Mouse (Mus musculus) MEL (cell line): ENCODE results near the gene Slc32a1. TPM values are rescaled to one million over a fixed set of nuclear protein-coding genes. Genes with fewer than 3 reads are reported as not detected.

Experiments used
- DNase-seq: peaks from one replicate; pipeline ENCODE4 v3.0.0; 2011; ENCODE audit warnings: low read depth, low spot score
- H3K27ac ChIP-seq: 2 replicates; pipeline ENCODE4 v1.5.1; 2012; ENCODE audit warnings: low read depth, mild to moderate bottlenecking, control low read depth, low read length, moderate library complexity; ENCODE audit not compliant: control insufficient read depth
- H3K27me3 ChIP-seq, 2 experiments: fragments of 150-350 bp in 1 of 2; sonication (generic) in 1 of 2; 2 replicates each; pipeline ENCODE4 v1.6.1; 2012; ENCODE audit warnings: low read length in 2 of 2, mild to moderate bottlenecking in 2 of 2, improper control_type of control experiment in 1 of 2, moderate library complexity in 1 of 2; ENCODE audit not compliant: insufficient read depth in 2 of 2, control insufficient read depth in 1 of 2
- H3K36me3 ChIP-seq, 2 experiments: 2 replicates each; pipeline ENCODE4 v1.6.1; 2012 to 2014; ENCODE audit warnings: low read length in 2 of 2, improper control_type of control experiment in 1 of 2, inconsistent platforms in 1 of 2, mild to moderate bottlenecking in 1 of 2; ENCODE audit not compliant: insufficient read depth in 2 of 2, control insufficient read depth in 1 of 2
- H3K4me1 ChIP-seq, 2 experiments: fragments of 150-350 bp in 1 of 2; sonication (generic) in 1 of 2; 2 replicates each; pipeline ENCODE4 v1.6.1; 2012; ENCODE audit warnings: low read length in 2 of 2, improper control_type of control experiment in 1 of 2, mild to moderate bottlenecking in 1 of 2; ENCODE audit not compliant: insufficient read depth in 2 of 2, control insufficient read depth in 1 of 2
- H3K4me3 ChIP-seq, 2 experiments: fragments of 150-350 bp in 1 of 2; sonication (generic) in 1 of 2; 2 replicates each; pipeline ENCODE4 v1.5.1; 2012; ENCODE audit warnings: low read depth in 2 of 2, low read length in 2 of 2, mild to moderate bottlenecking in 2 of 2, moderate library complexity in 2 of 2, control low read depth in 1 of 2, improper control_type of control experiment in 1 of 2; ENCODE audit not compliant: control insufficient read depth in 1 of 2, insufficient read depth in 1 of 2
- H3K79me2 ChIP-seq: 2 replicates; pipeline ENCODE4 v1.6.1; 2012; ENCODE audit warnings: mild to moderate bottlenecking, low read length, moderate library complexity; ENCODE audit not compliant: control insufficient read depth, poor library complexity, insufficient read depth
- H3K9ac ChIP-seq: 2 replicates; pipeline ENCODE4 v1.6.1; 2012; ENCODE audit warnings: low read depth, mild to moderate bottlenecking, control low read depth, low read length, moderate library complexity; ENCODE audit not compliant: control insufficient read depth, poor library complexity, severe bottlenecking
- H3K9me3 ChIP-seq: fragments of 150-350 bp; sonication (generic); replicated peaks from 2 replicates; pipeline ENCODE4 v1.6.1; 2012; ENCODE audit warnings: mild to moderate bottlenecking, low read length, improper control_type of control experiment, moderate library complexity; ENCODE audit not compliant: insufficient read depth
- CHD1 ChIP-seq: IDR thresholded peaks from 2 replicates; pipeline ENCODE4 v1.6.1; 2012; ENCODE audit warnings: low read depth, mild to moderate bottlenecking, inconsistent platforms, low read length, improper control_type of control experiment
- CHD2 ChIP-seq: IDR thresholded peaks from 2 replicates; pipeline ENCODE4 v1.6.1; 2011; ENCODE audit warnings: low read length, improper control_type of control experiment
- CTCF ChIP-seq, 3 experiments: IDR thresholded peaks in 2 of 3; conservative IDR thresholded peaks in 1 of 3; 2 replicates each; pipeline ENCODE4 v1.5.1; 2011 to 2012; ENCODE audit warnings: low read length in 3 of 3, low read depth in 2 of 3, mild to moderate bottlenecking in 2 of 3, improper control_type of control experiment in 1 of 3, inconsistent platforms in 1 of 3, mixed read lengths in 1 of 3, moderate library complexity in 1 of 3; ENCODE audit not compliant: control insufficient read depth in 1 of 3, insufficient read depth in 1 of 3, poor library complexity in 1 of 3, severe bottlenecking in 1 of 3
- E2F4 ChIP-seq: IDR thresholded peaks from 2 replicates; pipeline ENCODE4 v1.6.1; 2011; ENCODE audit warnings: low read depth, low read length, improper control_type of control experiment, borderline replicate concordance
- EP300 ChIP-seq, 2 experiments: IDR thresholded peaks; 2 replicates each; pipeline ENCODE4 v1.6.1; 2011; ENCODE audit warnings: improper control_type of control experiment in 2 of 2, low read length in 2 of 2, low read depth in 1 of 2, mild to moderate bottlenecking in 1 of 2
- ETS1 ChIP-seq: IDR thresholded peaks from 2 replicates; pipeline ENCODE4 v1.6.1; 2012; ENCODE audit warnings: low read depth, mild to moderate bottlenecking, inconsistent platforms, low read length, improper control_type of control experiment, moderate library complexity
- GABPA ChIP-seq: IDR thresholded peaks from 2 replicates; pipeline ENCODE4 v1.6.1; 2012; ENCODE audit warnings: low read depth, mild to moderate bottlenecking, inconsistent platforms, low read length, improper control_type of control experiment, moderate library complexity
- KAT2A ChIP-seq: conservative IDR thresholded peaks from 2 replicates; pipeline ENCODE4 v1.6.1; 2012; ENCODE audit warnings: low read depth, low read length, improper control_type of control experiment, inconsistent platforms
- MEF2A ChIP-seq: IDR thresholded peaks from 2 replicates; pipeline ENCODE4 v1.6.1; 2014; ENCODE audit warnings: low read depth, mild to moderate bottlenecking, inconsistent platforms, low read length, improper control_type of control experiment; ENCODE audit not compliant: poor library complexity, insufficient replicate concordance, severe bottlenecking; ENCODE audit errors: extremely low read depth
- MYB ChIP-seq: IDR thresholded peaks from 2 replicates; pipeline ENCODE4 v1.6.1; 2011; ENCODE audit warnings: mild to moderate bottlenecking, low read depth, low read length, improper control_type of control experiment
- NELFE ChIP-seq: IDR thresholded peaks from 2 replicates; pipeline ENCODE4 v1.6.1; 2011; ENCODE audit warnings: low read depth, low read length, improper control_type of control experiment
- NRF1 ChIP-seq: IDR thresholded peaks from 2 replicates; pipeline ENCODE4 v1.6.1; 2014; ENCODE audit warnings: low read depth, mild to moderate bottlenecking, inconsistent platforms, low read length, improper control_type of control experiment, moderate library complexity; ENCODE audit not compliant: poor library complexity, insufficient read depth, severe bottlenecking
- TCF12 ChIP-seq: IDR thresholded peaks from 2 replicates; pipeline ENCODE4 v1.6.1; 2014; ENCODE audit warnings: low read depth, mild to moderate bottlenecking, inconsistent platforms, low read length, improper control_type of control experiment, moderate library complexity
- UBTF ChIP-seq: IDR thresholded peaks from 2 replicates; pipeline ENCODE4 v1.6.1; 2012; ENCODE audit warnings: low read depth, mild to moderate bottlenecking, inconsistent platforms, low read length, improper control_type of control experiment, moderate library complexity, borderline replicate concordance; ENCODE audit not compliant: insufficient read depth
- ZC3H11A ChIP-seq: IDR thresholded peaks from 2 replicates; pipeline ENCODE4 v1.6.1; 2012; ENCODE audit warnings: low read depth, mild to moderate bottlenecking, inconsistent platforms, low read length, improper control_type of control experiment
- ZKSCAN1 ChIP-seq: IDR thresholded peaks from 2 replicates; pipeline ENCODE4 v1.6.1; 2012; ENCODE audit warnings: low read depth, mild to moderate bottlenecking, inconsistent platforms, low read length, improper control_type of control experiment, moderate library complexity
- ZMIZ1 ChIP-seq: IDR thresholded peaks from 2 replicates; pipeline ENCODE4 v1.6.1; 2012; ENCODE audit warnings: low read depth, mild to moderate bottlenecking, inconsistent platforms, low read length, improper control_type of control experiment, moderate library complexity
- ZNF384 ChIP-seq: IDR thresholded peaks from 2 replicates; pipeline ENCODE4 v1.6.1; 2012; ENCODE audit warnings: low read depth, mild to moderate bottlenecking, inconsistent platforms, low read length, improper control_type of control experiment
- polyA plus RNA-seq, 2 experiments: library from polyadenylated mRNA; stranded (reverse) in 1 of 2; unstranded in 1 of 2; fragments of >175 nt in 1 of 2; fragments of >200 nt in 1 of 2; gene quantifications; 2 replicates each; pipeline versions ENCODE4 v1.2.1 to v1.2.4; 2012; ENCODE audit warnings: low replicate concordance in 2 of 2, low read depth in 1 of 2; ENCODE audit not compliant: insufficient read length in 2 of 2, insufficient read depth in 1 of 2, missing spikeins in 1 of 2
- total RNA-seq: library from RNA; depleted of rRNA; stranded (reverse); fragments of 300-350 nt; gene quantifications from 2 replicates; pipeline ENCODE4 v1.2.3, GENCODE M21; 2012

The Slc32a1 gene
- total and polyA plus RNA-seq, 3 experiments = not detected

DNA sequence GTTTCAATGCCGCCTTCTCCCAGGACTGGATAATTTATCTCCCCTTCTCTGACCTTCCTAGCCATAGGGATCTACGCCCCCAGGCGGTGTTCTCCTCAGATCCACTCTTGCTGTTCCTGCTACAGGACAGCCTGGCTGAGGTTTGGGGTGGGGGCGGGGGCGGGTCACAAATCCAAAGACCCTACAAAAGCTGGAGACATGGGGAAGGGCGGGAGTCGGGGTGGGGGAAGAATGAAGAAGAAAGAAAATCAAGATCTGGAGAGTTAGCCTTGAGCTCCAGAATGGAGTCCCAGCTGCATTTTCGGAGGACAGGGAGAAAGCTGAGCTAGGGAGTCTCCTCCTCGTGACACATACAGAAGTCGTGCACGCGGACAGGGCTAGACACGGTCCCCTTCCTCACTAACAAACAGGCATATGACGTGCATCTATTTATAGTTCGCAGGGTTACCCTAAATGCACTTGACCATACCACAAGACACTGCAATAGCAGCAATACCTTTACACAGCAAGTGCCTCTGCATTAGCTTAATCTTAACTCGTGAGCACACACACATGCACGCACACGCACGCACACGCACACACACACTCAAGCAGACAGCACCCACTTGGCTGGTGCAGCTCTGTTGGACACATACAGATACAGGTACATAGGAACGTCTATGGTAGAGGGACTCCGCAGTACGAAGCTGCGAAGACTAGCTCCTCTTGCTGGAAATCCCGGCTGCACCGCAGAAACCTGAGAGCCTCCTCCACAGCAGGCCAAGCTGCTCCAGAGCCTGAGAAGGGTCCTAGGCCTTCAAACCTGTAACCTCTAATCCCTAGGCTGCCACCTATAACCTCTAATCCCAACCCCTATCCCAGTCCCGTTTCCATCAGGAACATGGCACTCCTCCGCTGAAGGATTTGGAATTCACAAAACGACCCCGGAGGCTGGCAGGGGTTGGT is 1.4 kb downstream of the Slc32a1 start:
- no peak overlapping the region for H3K4me3 ChIP-seq
- DNase-seq = no peak
- no peak overlapping the region for H3K27ac ChIP-seq
- no peaks in the 10 kb centered on the region for H3K79me2 ChIP-seq
- H3K4me1 ChIP-seq = peaks cover 0 to 11% of the 10 kb centered on the region in 2 experiments; a peak in 2 of 4 replicates
- no peaks in the 10 kb centered on the region for H3K9me3 ChIP-seq
- H3K36me3 ChIP-seq = peaks cover 0 to 5% of the 10 kb centered on the region in 2 experiments; a peak in 2 of 4 replicates
- no peaks in the 10 kb centered on the region for H3K27me3 ChIP-seq
- no peak overlapping the region for H3K9ac ChIP-seq
- no peak for TF ChIP-seq UBTF
- no peak for TF ChIP-seq TCF12
- no peak for TF ChIP-seq NRF1
- no peak for TF ChIP-seq ZKSCAN1
- no peak for TF ChIP-seq MYB
- TF ChIP-seq ZNF384 = no peak
- no peak for TF ChIP-seq EP300 (IDR thresholded peaks at IDR 0.05; ENCODE audit: low read depth in 1 of 2, low read length in 2 of 2)
- TF ChIP-seq MEF2A = no peak
- no peak for TF ChIP-seq GABPA
- no peak for TF ChIP-seq ETS1
- no peak for TF ChIP-seq NELFE

DNA sequence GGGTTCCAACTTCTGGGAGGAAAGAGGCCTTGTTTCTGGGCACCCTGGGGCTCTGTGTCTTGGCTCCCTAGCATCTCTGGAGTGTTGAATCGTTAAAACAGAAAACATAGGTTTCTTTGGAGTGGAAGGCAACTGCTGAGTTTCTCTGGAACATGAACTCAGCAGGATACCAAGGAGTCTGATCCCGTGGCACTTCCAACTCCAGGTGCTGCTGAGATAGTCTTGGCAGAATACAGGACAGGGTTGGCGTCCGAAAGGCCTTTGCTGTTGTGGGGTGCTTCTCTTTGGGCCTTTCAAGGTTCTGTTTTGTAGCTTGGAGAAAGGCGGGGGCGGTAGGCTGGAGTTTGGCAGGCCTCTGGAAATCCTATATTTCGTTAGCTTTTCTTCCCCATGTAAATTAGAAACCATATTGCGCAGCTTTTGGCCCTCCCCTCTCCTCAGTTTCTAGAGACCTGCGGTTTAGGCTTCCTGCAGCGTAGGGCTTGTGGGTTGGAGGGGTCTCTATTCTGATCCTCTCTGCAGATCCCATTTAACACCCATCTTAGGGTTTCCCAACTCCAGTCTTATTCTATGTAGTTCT is 2.2 kb downstream of the Slc32a1 start:
- H3K4me3 ChIP-seq = no peak overlapping the region
- no peaks in the 10 kb centered on the region for H3K27me3 ChIP-seq
- TF ChIP-seq ZC3H11A = no peak
- no peak for TF ChIP-seq CTCF (IDR thresholded peaks at IDR 0.05 in 2 of 3, conservative IDR thresholded peaks at IDR 0.05 in 1 of 3; ENCODE audit: control insufficient read depth in 1 of 3, insufficient read depth in 1 of 3, low read depth in 2 of 3, low read length in 3 of 3, poor library complexity in 1 of 3, severe bottlenecking in 1 of 3)
- TF ChIP-seq NELFE = no peak
- no peak for TF ChIP-seq EP300 (IDR thresholded peaks at IDR 0.05; ENCODE audit: low read depth in 1 of 2, low read length in 2 of 2)
- TF ChIP-seq KAT2A = no peak
- no peak for TF ChIP-seq ZMIZ1
- no peak for TF ChIP-seq CHD2
- TF ChIP-seq ZNF384 = no peak
- TF ChIP-seq ETS1 = no peak
- no peak for TF ChIP-seq MYB
- no peak for TF ChIP-seq CHD1
- no peak for TF ChIP-seq E2F4

More for the DNA sequence above, 2.2 kb downstream of the Slc32a1 start:
- H3K4me1 ChIP-seq = peaks cover 0 to 4% of the 10 kb centered on the region in 2 experiments; a peak in 2 of 4 replicates
- H3K9me3 ChIP-seq = no peaks in the 10 kb centered on the region
- no peak overlapping the region for H3K27ac ChIP-seq
- H3K36me3 ChIP-seq = peaks cover 0 to 2% of the 10 kb centered on the region in 2 experiments; a peak in 1 of 4 replicates
- H3K9ac ChIP-seq = no peak overlapping the region
- no peaks in the 10 kb centered on the region for H3K79me2 ChIP-seq
- DNase-seq = no peak
